Mouse (Mus musculus): ENCODE results near the gene Bicra. TPM values are rescaled to one million over a fixed set of nuclear protein-coding genes. Genes with fewer than 3 reads are reported as not detected.

Gene Bicra
- polyA plus RNA-seq, 1 experiment from 2014 or later = 8.4 TPM

DNA sequence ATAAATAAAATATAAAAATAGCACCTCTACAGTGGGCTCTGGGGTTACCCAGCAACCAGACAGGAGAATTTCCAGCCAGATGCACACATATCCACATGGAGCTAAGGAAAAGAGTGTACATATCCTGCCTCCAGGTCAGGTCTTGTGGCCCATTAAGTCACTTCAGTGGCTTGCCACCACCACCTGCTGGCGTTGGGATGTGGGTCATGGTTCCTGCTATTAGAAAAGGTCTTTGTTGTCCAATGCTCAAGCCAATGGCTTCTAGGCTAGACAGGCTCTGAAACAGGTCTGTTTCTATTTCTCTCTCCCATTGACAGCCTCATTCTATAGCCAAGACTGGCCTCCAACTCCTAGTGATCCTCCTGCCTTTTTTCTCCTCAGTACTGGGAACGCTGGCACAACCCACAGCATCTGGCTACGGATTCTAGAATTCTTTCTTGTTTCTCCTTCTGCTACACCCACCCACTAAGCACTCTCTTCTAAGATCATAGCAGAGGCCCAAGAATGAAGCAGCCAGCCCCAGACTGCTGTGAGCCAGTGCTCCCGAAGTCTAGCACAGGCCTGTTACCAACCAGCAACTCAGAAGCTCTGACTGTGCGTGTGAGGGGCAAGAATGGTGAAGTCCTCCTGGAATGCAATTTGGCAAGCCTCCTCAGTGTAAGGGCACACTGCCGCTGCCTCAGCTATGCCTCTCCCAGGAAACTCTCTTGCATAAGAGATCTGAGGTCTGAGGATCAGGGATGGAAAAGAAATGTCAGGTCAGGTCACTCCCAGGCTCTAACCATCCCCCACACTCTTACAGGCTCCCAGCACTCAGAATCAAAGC lies 19.4 kb downstream of the Bicra start:
- Histone ChIP-seq H3K4me3 (no peak overlapping the region), H3K27ac (no peak overlapping the region), H3K4me2 (no peak overlapping the region), H3K9me3 (replicated peaks) (no peaks in the 10 kb centered on the region), H3K9ac (no peak overlapping the region), H3K27me3 (no peaks in the 10 kb centered on the region), H3K36me3 (ENCODE audit: poor library complexity, severe bottlenecking) (peaks cover 27% of the 10 kb centered on the region), H3K4me1 (no peaks in the 10 kb centered on the region)
- no peak for ATAC-seq
- 89% methylated on average over 6 of the region's 6 CpGs for WGBS

- no peak for ATAC-seq
- Histone ChIP-seq H3K27me3 (no peaks in the 10 kb centered on the region), H3K9ac (no peak overlapping the region), H3K4me3 (no peak overlapping the region), H3K4me1 (peaks cover 4% of the 10 kb centered on the region; the same call in 1 of the 2 replicates), H3K4me2 (no peak overlapping the region), H3K9me3 (replicated peaks) (no peaks in the 10 kb centered on the region), H3K27ac (no peak overlapping the region), H3K36me3 (ENCODE audit: poor library complexity, severe bottlenecking) (peaks cover 4% of the 10 kb centered on the region)
- 90% methylated on average over 8 of the region's 8 CpGs for WGBS
Measured at GRCm38 (mm10) chr7:16024603-16025222, 23.0 kb downstream of the Bicra start.

DNA sequence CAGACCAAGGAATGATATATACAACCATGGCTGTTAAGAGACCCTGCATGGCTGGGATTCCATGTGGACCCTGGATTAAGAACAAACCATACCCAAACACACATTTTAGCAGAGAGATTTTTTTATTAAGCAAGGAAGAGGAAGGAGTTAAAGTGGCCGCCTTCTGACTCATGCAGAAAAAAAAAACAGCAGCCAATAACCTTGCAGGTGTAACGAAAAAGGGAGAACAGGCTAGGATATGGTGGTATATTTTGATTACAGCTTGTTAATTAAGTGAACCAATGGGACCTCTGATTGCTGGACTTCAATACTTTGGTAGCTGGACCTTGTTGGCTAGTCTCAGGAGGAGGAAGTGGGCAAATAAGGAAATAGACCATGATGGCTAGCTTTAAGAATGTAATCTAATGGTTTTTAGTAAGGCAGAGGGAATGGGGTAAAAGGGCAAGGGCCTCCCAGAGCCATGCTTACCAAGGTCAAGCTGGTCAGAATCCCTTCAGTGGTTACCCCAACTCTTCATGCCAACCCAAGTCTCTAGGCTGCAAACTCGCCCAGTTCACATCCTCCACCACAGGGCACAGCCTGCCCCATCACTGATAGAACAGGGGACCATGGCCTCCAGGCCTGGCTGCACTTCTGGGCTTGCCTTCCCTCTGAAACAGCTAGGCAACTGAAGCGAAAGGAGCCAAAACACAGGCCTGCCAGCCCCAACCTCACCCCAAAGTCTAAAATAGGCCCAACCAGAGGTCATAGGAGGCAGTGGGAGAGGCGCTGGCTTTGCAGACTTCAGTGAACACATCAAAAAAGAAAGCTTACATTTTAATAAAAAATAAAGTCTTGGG lies 28.2 kb downstream of the Bicra start:
- no peak for ATAC-seq
- 92% methylated on average over 5 of the region's 5 CpGs for WGBS
- H3K36me3 ChIP-seq (ENCODE audit: poor library complexity, severe bottlenecking) = peaks cover 9% of the 10 kb centered on the region; the same call in 1 of the 2 replicates

DNA sequence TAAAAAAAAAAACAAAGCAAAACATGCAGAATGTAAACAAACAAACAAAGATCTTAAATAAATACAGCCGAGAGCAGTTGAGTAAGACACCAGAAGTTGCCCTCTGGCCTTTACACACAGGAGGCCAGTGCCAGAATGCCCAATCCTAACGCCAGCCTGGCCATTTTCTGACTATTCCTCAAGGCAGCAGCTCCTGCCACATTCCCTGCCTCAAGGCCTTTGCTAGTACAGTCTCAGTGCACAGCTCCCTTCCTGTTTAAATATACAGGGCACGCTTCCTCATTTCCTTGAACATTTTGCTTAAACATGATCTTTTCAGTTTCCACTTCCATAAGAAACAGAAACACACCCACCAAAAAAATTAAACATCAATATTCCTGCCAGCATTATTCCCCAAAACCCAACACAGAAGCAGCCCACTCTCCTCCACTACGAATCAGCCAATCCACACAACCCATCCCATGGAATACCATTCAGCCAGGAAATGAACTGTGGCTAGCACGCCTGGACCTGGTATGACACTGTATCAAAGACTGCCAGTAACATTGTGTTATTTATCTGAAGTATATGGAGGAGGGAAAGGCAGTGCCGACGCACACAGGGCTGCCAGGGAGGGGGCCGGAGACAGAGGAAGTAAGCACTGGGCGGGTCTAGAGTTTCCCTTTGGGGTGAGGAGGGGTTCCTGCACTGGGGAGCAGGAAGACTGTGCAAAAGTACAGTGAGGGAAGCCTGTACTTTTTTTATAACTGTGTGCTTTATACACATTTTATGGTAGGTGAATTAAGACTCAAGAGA lies 29.5 kb downstream of the Bicra start:
- no peak overlapping the region for H3K27ac ChIP-seq
- no peak for ATAC-seq
- no peak overlapping the region for H3K4me2 ChIP-seq
- H3K36me3 ChIP-seq (ENCODE audit: poor library complexity, severe bottlenecking) = peaks cover 12% of the 10 kb centered on the region; the same call in 1 of the 2 replicates
- no peak overlapping the region for H3K9ac ChIP-seq
- no peak overlapping the region for H3K4me3 ChIP-seq
- WGBS = 90% methylated on average over 9 of the region's 9 CpGs
- H3K4me1 ChIP-seq = peaks cover 4% of the 10 kb centered on the region; the same call in 1 of the 2 replicates
- no peaks in the 10 kb centered on the region for H3K9me3 ChIP-seq (replicated peaks)
- no peaks in the 10 kb centered on the region for H3K27me3 ChIP-seq

More for the DNA sequence above, 28.2 kb downstream of the Bicra start:
- Histone ChIP-seq H3K9ac (no peak overlapping the region), H3K27me3 (no peaks in the 10 kb centered on the region), H3K27ac (no peak overlapping the region), H3K4me3 (no peak overlapping the region), H3K4me1 (peaks cover 4% of the 10 kb centered on the region; the same call in 1 of the 2 replicates), H3K4me2 (no peak overlapping the region), H3K9me3 (replicated peaks) (no peaks in the 10 kb centered on the region)

- H3K36me3 ChIP-seq (ENCODE audit: poor library complexity, severe bottlenecking) = peaks cover 21% of the 10 kb centered on the region
- no peaks in the 10 kb centered on the region for H3K4me1 ChIP-seq
- no peak overlapping the region for H3K4me2 ChIP-seq
- ATAC-seq = no peak
- 89% methylated on average over 5 of the region's 5 CpGs for WGBS
- no peaks in the 10 kb centered on the region for H3K27me3 ChIP-seq
- H3K9ac ChIP-seq = no peak overlapping the region
- H3K27ac ChIP-seq = no peak overlapping the region
- H3K4me3 ChIP-seq = no peak overlapping the region
- no peaks in the 10 kb centered on the region for H3K9me3 ChIP-seq (replicated peaks)
Measured at GRCm38 (mm10) chr7:16015384-16015783, 32.3 kb downstream of the Bicra start.

- no peak overlapping the region for H3K9ac ChIP-seq
- 91% methylated on average over 8 of the region's 8 CpGs for WGBS
- no peak for ATAC-seq
Measured at GRCm38 (mm10) chr7:16014521-16015175, 33.1 kb downstream of the Bicra start.

DNA sequence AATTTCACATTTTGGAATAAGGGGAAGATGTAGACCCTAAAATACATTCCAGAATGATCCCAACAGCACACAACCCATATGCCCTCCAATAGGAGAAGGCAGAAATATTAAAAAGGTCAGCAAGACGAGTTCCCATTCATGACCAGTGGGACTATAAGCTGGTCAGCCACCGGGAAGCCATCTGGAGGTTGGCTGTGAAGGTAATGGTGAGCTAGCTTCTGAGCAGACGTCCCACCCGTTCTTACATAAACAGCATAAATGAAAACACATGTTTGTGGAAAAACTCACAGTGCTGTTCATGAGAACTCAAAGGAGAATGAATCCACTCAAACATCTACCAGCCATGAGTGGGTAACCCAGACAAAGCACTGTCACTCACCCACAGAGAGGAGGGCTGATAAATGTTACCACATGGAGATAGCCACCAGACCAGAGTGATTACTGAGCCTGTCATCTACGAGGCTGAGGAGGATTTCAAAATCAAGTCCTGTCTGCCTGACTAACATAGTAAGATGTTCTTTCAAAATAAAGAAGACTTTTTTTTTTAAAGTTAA lies 33.9 kb downstream of the Bicra start:
- H3K36me3 ChIP-seq (ENCODE audit: poor library complexity, severe bottlenecking) = peaks cover 21% of the 10 kb centered on the region
- no peak overlapping the region for H3K4me2 ChIP-seq
- 92% methylated on average over 5 of the region's 5 CpGs for WGBS
- H3K4me1 ChIP-seq = no peaks in the 10 kb centered on the region
- H3K9me3 ChIP-seq (replicated peaks) = no peaks in the 10 kb centered on the region
- H3K27ac ChIP-seq = no peak overlapping the region
- ATAC-seq = no peak
- H3K27me3 ChIP-seq = no peaks in the 10 kb centered on the region
- no peak overlapping the region for H3K9ac ChIP-seq
- H3K4me3 ChIP-seq = no peak overlapping the region

More at GRCm38 (mm10) chr7:16014521-16015175, 33.1 kb downstream of the Bicra start:
- Histone ChIP-seq H3K4me2 (no peak overlapping the region), H3K4me1 (no peaks in the 10 kb centered on the region), H3K36me3 (ENCODE audit: poor library complexity, severe bottlenecking) (peaks cover 21% of the 10 kb centered on the region), H3K27me3 (no peaks in the 10 kb centered on the region), H3K27ac (no peak overlapping the region), H3K4me3 (no peak overlapping the region), H3K9me3 (replicated peaks) (no peaks in the 10 kb centered on the region)

DNA sequence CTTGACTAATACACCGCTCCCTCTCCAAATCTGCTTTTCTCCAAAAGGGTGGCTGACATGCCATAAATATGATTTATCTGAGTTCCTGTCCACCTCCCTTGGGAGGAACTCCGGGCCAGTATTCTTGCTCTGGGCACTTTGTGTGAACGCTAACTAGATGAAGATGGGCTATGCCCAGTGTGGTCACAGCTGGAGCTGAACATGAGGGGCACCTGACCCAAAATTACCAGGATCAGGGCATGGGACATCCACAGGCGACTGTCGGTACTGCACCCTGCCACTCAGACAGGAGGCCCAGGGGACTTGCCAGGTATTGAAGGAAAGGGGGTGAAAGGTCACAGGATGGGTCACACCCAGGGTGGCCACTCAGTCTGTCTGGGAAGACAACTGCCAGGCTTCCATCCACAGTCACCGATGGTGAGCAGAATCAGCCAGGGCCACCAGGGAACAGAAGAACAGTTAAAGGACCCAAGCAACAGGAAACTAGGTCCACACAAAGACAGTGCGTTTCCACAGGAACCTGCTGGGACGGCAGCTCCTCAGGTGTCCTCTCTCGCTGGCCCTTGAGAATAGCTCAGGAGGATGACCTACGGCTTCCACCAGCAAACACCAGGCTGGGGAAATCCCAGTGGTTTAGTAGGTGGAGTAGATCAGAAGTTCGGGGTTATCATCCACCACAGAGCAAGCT lies 35.0 kb downstream of the Bicra start:
- Histone ChIP-seq H3K27ac (no peak overlapping the region), H3K4me1 (no peaks in the 10 kb centered on the region), H3K27me3 (no peaks in the 10 kb centered on the region), H3K4me2 (no peak overlapping the region), H3K9me3 (replicated peaks) (no peaks in the 10 kb centered on the region), H3K4me3 (no peak overlapping the region), H3K36me3 (ENCODE audit: poor library complexity, severe bottlenecking) (peaks cover 23% of the 10 kb centered on the region), H3K9ac (no peak overlapping the region)
- WGBS = 79% methylated on average over 11 of the region's 11 CpGs
- ATAC-seq = no peak

DNA sequence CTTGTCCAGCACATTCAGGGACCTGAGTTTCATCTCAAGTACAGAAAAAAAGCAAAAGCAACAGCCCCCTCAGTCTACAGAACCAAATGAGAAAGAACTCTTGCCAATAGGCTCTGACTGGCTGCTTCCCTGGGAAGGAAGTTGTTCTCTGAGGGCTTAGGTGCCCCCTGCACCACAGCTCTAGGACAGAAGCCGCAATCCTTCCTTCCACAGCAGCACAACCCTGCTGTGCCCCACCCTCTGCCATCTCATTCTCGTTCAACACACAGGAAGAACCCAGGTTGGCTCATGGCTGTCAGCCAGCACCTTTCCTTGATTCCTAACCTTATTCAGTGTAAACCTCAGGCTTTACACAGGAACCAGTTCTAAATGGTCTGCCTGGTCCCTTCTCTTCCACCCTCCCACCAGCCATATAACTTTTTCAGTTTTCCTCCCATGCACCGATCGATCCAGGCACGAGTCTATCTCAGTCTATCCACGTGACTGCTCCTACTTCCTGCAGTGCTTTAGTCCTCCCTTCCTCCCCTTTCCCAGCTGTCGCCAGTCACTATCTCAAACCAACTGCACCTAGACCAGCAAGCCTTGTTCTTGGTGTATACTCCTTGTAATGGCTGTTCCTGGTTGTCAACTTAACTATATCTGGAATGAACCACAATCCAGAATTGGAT lies 36.2 kb downstream of the Bicra start:
- Histone ChIP-seq H3K4me2 (no peak overlapping the region), H3K27me3 (no peaks in the 10 kb centered on the region), H3K27ac (no peak overlapping the region), H3K4me1 (no peaks in the 10 kb centered on the region), H3K9me3 (replicated peaks) (no peaks in the 10 kb centered on the region), H3K9ac (no peak overlapping the region), H3K4me3 (no peak overlapping the region), H3K36me3 (ENCODE audit: poor library complexity, severe bottlenecking) (peaks cover 27% of the 10 kb centered on the region)
- WGBS = 92% methylated on average over 7 of the region's 7 CpGs
- no peak for ATAC-seq

DNA sequence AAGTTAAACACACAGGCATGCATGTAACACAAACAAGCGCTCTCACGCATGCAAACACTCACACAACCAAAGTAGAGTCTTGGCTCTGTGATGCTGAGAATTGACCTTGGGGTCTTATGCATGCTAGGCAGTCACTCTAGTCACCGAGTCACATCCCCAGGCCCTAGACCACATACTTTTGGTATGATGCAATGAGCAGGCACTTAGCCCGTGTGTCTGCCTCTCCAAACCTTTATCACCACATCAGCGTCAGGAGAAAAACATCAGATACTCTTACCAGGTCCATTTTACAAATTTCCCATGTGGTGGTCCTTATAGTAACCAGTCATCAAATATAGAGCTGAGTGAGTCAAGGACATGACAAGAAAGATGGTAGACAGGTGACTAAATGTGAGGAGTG lies 37.1 kb downstream of the Bicra start:
- Histone ChIP-seq H3K4me2 (no peak overlapping the region), H3K27ac (no peak overlapping the region), H3K9ac (no peak overlapping the region), H3K36me3 (ENCODE audit: poor library complexity, severe bottlenecking) (peaks cover 26% of the 10 kb centered on the region), H3K4me3 (no peak overlapping the region), H3K27me3 (no peaks in the 10 kb centered on the region), H3K4me1 (no peaks in the 10 kb centered on the region), H3K9me3 (replicated peaks) (no peaks in the 10 kb centered on the region)
- no peak for ATAC-seq
- WGBS = 86% methylated on average over 5 of the region's 5 CpGs
